Mouse (Mus musculus) spleen, adult 2 months (tissue): ENCODE data around the gene 4921536K21Rik.

ENCODE experiments used
- CTCF ChIP-seq: fragments of 200-500 bp; IDR thresholded peaks from 2 replicates; pipeline ENCODE4 v1.5.1; 2011; ENCODE audit warnings: mild to moderate bottlenecking, inconsistent platforms; ENCODE audit not compliant: insufficient read depth, insufficient read length, insufficient replicate concordance; ENCODE audit errors: extremely low read depth
- POLR2A ChIP-seq: fragments of 200-500 bp; IDR thresholded peaks from 2 replicates; pipeline ENCODE4 v1.6.1; 2011; ENCODE audit warnings: low read depth, low read length, inconsistent platforms

DNA sequence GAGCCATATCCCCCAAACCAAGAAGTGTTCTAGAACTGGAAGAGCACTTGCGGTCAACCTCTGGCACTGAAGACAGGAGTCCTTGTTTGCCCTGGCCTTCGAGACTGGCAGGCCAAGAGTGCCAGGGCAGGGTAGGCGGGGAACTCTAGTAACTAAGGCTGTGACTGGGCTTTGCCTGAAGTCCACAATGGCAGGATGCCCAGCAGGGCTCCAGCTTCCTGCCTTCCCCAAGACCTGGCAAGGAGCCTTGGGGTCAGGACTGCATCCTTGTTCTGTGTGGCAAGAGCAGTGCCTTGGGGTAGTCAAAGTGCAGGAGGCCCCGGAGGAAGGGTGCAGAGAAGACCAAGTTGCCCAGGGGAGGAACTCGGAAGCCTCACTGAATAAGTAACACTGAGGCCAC lies 8.1 kb upstream of the 4921536K21Rik start:
- TF ChIP-seq CTCF = no peak
- TF ChIP-seq POLR2A = no peak
